Mouse (Mus musculus): ENCODE measurements around the gene Cyp4v3. TPM values are rescaled to one million over a fixed set of nuclear protein-coding genes. Genes with fewer than 3 reads are reported as not detected.

The Cyp4v3 gene
- total and polyA plus RNA-seq, 3 experiments, result not detected

DNA sequence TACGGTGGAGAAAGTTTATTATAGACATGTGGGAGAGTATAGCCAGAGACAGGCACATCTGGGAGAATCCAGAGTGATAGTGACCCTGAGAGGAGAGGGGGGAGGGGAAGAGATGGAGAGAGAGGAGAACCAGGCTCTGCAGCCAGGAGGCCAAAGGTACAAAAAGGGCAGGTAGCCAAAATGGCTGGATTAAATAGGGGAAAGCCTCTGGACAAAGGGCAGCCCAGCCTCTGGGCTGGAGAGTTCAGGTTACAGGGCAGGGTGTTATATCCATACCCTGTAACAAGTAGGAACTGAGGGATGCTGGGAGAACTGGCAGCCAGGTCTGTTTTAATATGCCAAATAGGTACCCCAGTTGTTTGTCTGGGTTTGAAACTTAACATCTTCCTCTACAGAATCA lies 30.2 kb upstream of the Cyp4v3 start:
- DNase-seq (ENCODE audit: low read depth, low spot score), result no peak
- no peaks in the 10 kb centered on the region for H3K36me3 ChIP-seq (ENCODE audit: control insufficient read depth in 1 of 2, insufficient read depth in 2 of 2, low read length in 2 of 2)
- TF ChIP-seq EP300 (IDR thresholded peaks at IDR 0.05; ENCODE audit: low read depth in 1 of 2, low read length in 2 of 2), result no peak
- no peak for TF ChIP-seq TBP (IDR thresholded peaks at IDR 0.05; ENCODE audit: low read depth, low read length)
- no peak for TF ChIP-seq MAX (IDR thresholded peaks at IDR 0.05; ENCODE audit: low read length)
- no peak for TF ChIP-seq ZKSCAN1 (IDR thresholded peaks at IDR 0.05; ENCODE audit: low read depth, low read length)
- no peak for TF ChIP-seq UBTF (IDR thresholded peaks at IDR 0.05; ENCODE audit: borderline replicate concordance, insufficient read depth, low read depth, low read length)
- no peak for TF ChIP-seq ELF1 (IDR thresholded peaks at IDR 0.05; ENCODE audit: low read depth, low read length)
- no peak for TF ChIP-seq SIN3A (IDR thresholded peaks at IDR 0.05; ENCODE audit: low read length)
- no peak for TF ChIP-seq USF1 (IDR thresholded peaks at IDR 0.05; ENCODE audit: low read depth, low read length)
- no peak for TF ChIP-seq BHLHE40 (IDR thresholded peaks at IDR 0.05; ENCODE audit: borderline replicate concordance, low read depth, low read length)
- no peak for TF ChIP-seq SMC3 (IDR thresholded peaks at IDR 0.05; ENCODE audit: low read depth, low read length)
- TF ChIP-seq ZNF384 (IDR thresholded peaks at IDR 0.05; ENCODE audit: low read depth, low read length), result no peak
- TF ChIP-seq NELFE (IDR thresholded peaks at IDR 0.05; ENCODE audit: low read depth, low read length), result no peak
- no peak for TF ChIP-seq USF2 (IDR thresholded peaks at IDR 0.05; ENCODE audit: borderline replicate concordance in 1 of 2, insufficient read depth in 1 of 2, low read depth in 1 of 2, low read length in 2 of 2)
- TF ChIP-seq MAFK (IDR thresholded peaks at IDR 0.05; ENCODE audit: borderline replicate concordance, low read depth, low read length), result no peak
- no peak overlapping the region for H3K9ac ChIP-seq (ENCODE audit: control insufficient read depth, low read depth, low read length, poor library complexity, severe bottlenecking)
- no peaks in the 10 kb centered on the region for H3K9me3 ChIP-seq (replicated peaks; ENCODE audit: insufficient read depth, low read length)
- H3K4me1 ChIP-seq (ENCODE audit: control insufficient read depth in 1 of 2, insufficient read depth in 2 of 2, low read length in 2 of 2), result no peaks in the 10 kb centered on the region
- no peaks in the 10 kb centered on the region for H3K27me3 ChIP-seq (ENCODE audit: control insufficient read depth in 1 of 2, insufficient read depth in 2 of 2, low read length in 2 of 2)
- no peak overlapping the region for H3K27ac ChIP-seq (ENCODE audit: control insufficient read depth, low read depth, low read length)
- no peaks in the 10 kb centered on the region for H3K79me2 ChIP-seq (ENCODE audit: control insufficient read depth, insufficient read depth, low read length, poor library complexity)
- H3K4me3 ChIP-seq (ENCODE audit: control insufficient read depth in 1 of 2, insufficient read depth in 1 of 2, low read depth in 2 of 2, low read length in 2 of 2), result no peak overlapping the region

DNA sequence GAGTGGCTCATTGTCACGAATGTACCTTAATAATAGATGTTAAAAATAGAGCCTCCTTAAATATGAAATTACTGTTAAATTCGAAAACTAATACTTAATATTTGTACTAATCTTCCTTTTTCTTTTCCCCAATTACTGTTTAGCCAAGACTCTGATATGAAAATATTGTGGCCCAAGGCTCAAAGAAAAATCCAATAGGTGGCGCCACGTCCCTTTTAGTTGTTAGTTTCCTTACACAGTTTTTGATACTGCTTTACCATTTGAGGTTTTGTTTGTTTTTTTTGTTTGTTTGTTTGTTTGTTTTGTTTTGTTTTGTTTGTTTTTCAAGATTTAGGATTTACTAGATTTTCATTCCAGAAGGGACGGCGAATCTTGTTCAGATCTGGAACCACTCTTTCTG lies 29.3 kb upstream of the Cyp4v3 start:
- DNase-seq (ENCODE audit: low read depth, low spot score), result no peak
- TF ChIP-seq CHD2 (IDR thresholded peaks at IDR 0.05; ENCODE audit: low read length), result no peak
- no peak for TF ChIP-seq ETS1 (IDR thresholded peaks at IDR 0.05; ENCODE audit: low read depth, low read length)
- TF ChIP-seq MAX (IDR thresholded peaks at IDR 0.05; ENCODE audit: low read length), result no peak
- TF ChIP-seq TBP (IDR thresholded peaks at IDR 0.05; ENCODE audit: low read depth, low read length), result no peak
- no peak for TF ChIP-seq MAFK (IDR thresholded peaks at IDR 0.05; ENCODE audit: borderline replicate concordance, low read depth, low read length)
- TF ChIP-seq ZMIZ1 (IDR thresholded peaks at IDR 0.05; ENCODE audit: low read depth, low read length), result no peak
- TF ChIP-seq MAZ (IDR thresholded peaks at IDR 0.05; ENCODE audit: low read depth, low read length), result no peak
- no peak for TF ChIP-seq NELFE (IDR thresholded peaks at IDR 0.05; ENCODE audit: low read depth, low read length)
- Histone ChIP-seq H3K9me3 (replicated peaks; ENCODE audit: insufficient read depth, low read length) (no peaks in the 10 kb centered on the region), H3K27me3 (ENCODE audit: control insufficient read depth in 1 of 2, insufficient read depth in 2 of 2, low read length in 2 of 2) (no peaks in the 10 kb centered on the region), H3K79me2 (ENCODE audit: control insufficient read depth, insufficient read depth, low read length, poor library complexity) (no peaks in the 10 kb centered on the region), H3K4me1 (ENCODE audit: control insufficient read depth in 1 of 2, insufficient read depth in 2 of 2, low read length in 2 of 2) (no peaks in the 10 kb centered on the region), H3K36me3 (ENCODE audit: control insufficient read depth in 1 of 2, insufficient read depth in 2 of 2, low read length in 2 of 2) (no peaks in the 10 kb centered on the region), H3K4me3 (ENCODE audit: control insufficient read depth in 1 of 2, insufficient read depth in 1 of 2, low read depth in 2 of 2, low read length in 2 of 2) (no peak overlapping the region), H3K9ac (ENCODE audit: control insufficient read depth, low read depth, low read length, poor library complexity, severe bottlenecking) (no peak overlapping the region), H3K27ac (ENCODE audit: control insufficient read depth, low read depth, low read length) (no peak overlapping the region)

All from MEL (cell line).